Mouse (Mus musculus): ENCODE results near the gene Ppp1r2.

DNA sequence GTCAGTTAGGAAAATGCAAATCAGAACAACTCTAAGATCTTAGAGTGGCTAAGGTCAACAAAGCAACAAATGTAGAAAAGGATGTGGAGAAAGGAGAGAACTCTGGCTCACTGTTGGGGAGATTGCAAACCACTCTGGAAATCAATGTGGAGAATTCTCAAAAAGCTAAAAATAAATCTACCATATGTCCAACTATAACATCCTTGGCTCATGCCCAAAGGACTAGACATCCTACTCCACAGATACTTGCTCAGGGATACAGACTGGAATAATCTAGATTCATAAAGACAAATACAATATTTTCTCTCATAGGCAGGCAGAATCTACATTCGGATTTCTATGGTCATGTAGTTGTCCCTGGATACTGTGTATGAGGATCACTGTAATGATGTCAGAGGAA is 70.9 kb downstream of the Ppp1r2 start:
- no peak for TF ChIP-seq CTCF (IDR thresholded peaks at IDR 0.05)
- TF ChIP-seq EP300 (IDR thresholded peaks at IDR 0.05), result no peak

Data from lung, postnatal 0 days (tissue).